Mouse (Mus musculus) E14TG2a.4 (cell line): ENCODE data around the gene AU041133.

Experiments
- CTCF ChIP-seq: conservative IDR thresholded peaks from 2 replicates; pipeline ENCODE4 v1.5.1; 2014; ENCODE audit warnings: low read length
- NANOG ChIP-seq: IDR thresholded peaks from 2 replicates; pipeline ENCODE4 v1.6.1; 2014; ENCODE audit warnings: borderline replicate concordance, low read length, mixed read lengths
- POU5F1 ChIP-seq: IDR thresholded peaks from 2 replicates; pipeline ENCODE4 v1.6.1; 2014; ENCODE audit warnings: low read length, borderline replicate concordance

DNA sequence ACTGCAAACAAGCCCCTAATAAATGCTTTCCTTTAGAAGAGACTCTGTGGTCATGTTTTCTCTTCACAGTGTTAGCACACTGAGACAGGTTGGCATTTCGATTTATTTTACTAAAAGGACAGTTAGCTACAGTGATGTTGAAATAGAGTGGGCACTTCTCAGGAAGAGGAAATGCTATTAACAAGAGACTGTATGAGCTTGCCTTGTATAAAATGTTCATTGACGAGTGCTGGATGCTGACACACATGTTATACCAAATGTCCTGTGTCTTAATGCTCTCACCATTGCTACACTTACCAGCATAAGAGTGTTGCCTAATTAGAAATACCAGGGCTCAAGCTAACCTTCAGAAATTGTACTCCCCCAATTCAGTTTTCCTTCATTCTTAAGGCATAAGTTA, 42.0 kb downstream of the AU041133 start:
- TF ChIP-seq CTCF (no peak), NANOG (no peak), POU5F1 (no peak)
